Mouse (Mus musculus): Measurements from ENCODE around the gene Tmem132b. TPM values are rescaled to one million over a fixed set of nuclear protein-coding genes. Genes with fewer than 3 reads are reported as not detected.

The Tmem132b gene
- polyA plus RNA-seq, 1 experiment from 2014 or later: 0.36 TPM

DNA sequence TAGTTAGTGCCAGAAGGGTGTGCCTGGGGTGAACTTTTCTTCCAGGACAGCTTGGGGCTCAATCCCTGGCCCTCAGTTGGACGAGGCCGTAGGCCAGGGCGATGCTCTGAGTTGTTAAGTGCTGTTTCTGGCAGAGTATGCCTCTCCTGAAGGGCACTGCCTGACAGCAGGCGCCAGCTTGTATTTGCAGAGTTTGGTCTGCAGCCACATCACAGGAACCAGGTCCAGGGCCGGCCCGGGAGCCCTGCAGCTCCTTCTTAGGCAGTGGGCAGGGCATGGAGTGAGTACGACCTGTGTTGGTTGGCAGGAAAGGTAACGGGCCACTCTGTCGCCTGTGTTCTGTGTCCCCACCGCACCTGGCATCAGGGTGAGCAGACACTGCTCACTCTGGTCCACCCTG lies 40.5 kb upstream of the Tmem132b start:
- no peak for ATAC-seq (ENCODE audit: insufficient number of reproducible peaks, insufficient read depth, low FRiP score, low read depth)
- WGBS: 95% methylated on average over 10 of the region's 10 CpGs
- peaks cover 26% of the 10 kb centered on the region; the same call in 1 of the 2 replicates for H3K36me3 ChIP-seq (ENCODE audit: control insufficient read depth, insufficient read depth, low read length)
- no peak overlapping the region for H3K4me2 ChIP-seq (replicated peaks; ENCODE audit: low read depth, low read length)
- no peaks in the 10 kb centered on the region for H3K9me3 ChIP-seq (ENCODE audit: control insufficient read depth, low read depth, low read length)
- H3K9ac ChIP-seq (replicated peaks; ENCODE audit: low read depth, low read length): no peak overlapping the region
- H3K27me3 ChIP-seq (ENCODE audit: control insufficient read depth, insufficient read depth, low read length): no peaks in the 10 kb centered on the region
- no peak overlapping the region for H3K4me3 ChIP-seq (ENCODE audit: low read depth, low read length)
- no peaks in the 10 kb centered on the region for H3K4me1 ChIP-seq (ENCODE audit: control insufficient read depth, insufficient read depth, low read length)
- no peak overlapping the region for H3K27ac ChIP-seq (ENCODE audit: low read length)

- H3K36me3 ChIP-seq (ENCODE audit: control insufficient read depth, insufficient read depth, low read length): peaks cover 19% of the 10 kb centered on the region; the same call in 1 of the 2 replicates
- H3K27me3 ChIP-seq (ENCODE audit: control insufficient read depth, insufficient read depth, low read length): no peaks in the 10 kb centered on the region
- no peak overlapping the region for H3K27ac ChIP-seq (ENCODE audit: low read length)
- no peaks in the 10 kb centered on the region for H3K9me3 ChIP-seq (ENCODE audit: control insufficient read depth, low read depth, low read length)
- ATAC-seq (ENCODE audit: insufficient number of reproducible peaks, insufficient read depth, low FRiP score, low read depth): no peak
- H3K4me3 ChIP-seq (ENCODE audit: low read depth, low read length): no peak overlapping the region
- 67% methylated on average over 17 of the region's 17 CpGs for WGBS
- H3K9ac ChIP-seq (replicated peaks; ENCODE audit: low read depth, low read length): no peak overlapping the region
- no peak overlapping the region for H3K4me2 ChIP-seq (replicated peaks; ENCODE audit: low read depth, low read length)
- H3K4me1 ChIP-seq (ENCODE audit: control insufficient read depth, insufficient read depth, low read length): no peaks in the 10 kb centered on the region
These were observed 39.0 kb upstream of the Tmem132b start for GRCm38 (mm10) chr5:125492379-125493092.

DNA sequence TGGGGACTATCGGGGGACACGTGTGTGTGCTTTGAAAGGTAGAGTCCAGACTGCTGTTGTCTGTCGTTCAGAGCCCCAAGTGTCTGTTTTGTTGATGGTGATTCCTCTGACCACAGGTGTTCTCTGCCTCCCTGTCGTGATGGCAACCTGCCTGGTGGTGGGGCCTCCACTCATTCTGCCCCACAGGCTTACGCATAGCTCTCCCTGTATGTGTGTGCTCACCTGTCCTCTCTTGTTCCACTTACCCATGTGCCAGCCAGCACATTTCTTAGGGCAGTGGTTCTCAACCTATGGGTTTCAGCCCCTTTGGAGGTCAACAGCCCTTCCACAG lies 38.5 kb upstream of the Tmem132b start:
- 65% methylated on average over 5 of the region's 5 CpGs for WGBS
- ATAC-seq (ENCODE audit: insufficient number of reproducible peaks, insufficient read depth, low FRiP score, low read depth): no peak
- no peak overlapping the region for H3K4me3 ChIP-seq (ENCODE audit: low read depth, low read length)
- no peaks in the 10 kb centered on the region for H3K4me1 ChIP-seq (ENCODE audit: control insufficient read depth, insufficient read depth, low read length)
- peaks cover 19% of the 10 kb centered on the region; the same call in 1 of the 2 replicates for H3K36me3 ChIP-seq (ENCODE audit: control insufficient read depth, insufficient read depth, low read length)
- no peak overlapping the region for H3K4me2 ChIP-seq (replicated peaks; ENCODE audit: low read depth, low read length)
- H3K27ac ChIP-seq (ENCODE audit: low read length): no peak overlapping the region
- no peaks in the 10 kb centered on the region for H3K27me3 ChIP-seq (ENCODE audit: control insufficient read depth, insufficient read depth, low read length)
- no peak overlapping the region for H3K9ac ChIP-seq (replicated peaks; ENCODE audit: low read depth, low read length)
- H3K9me3 ChIP-seq (ENCODE audit: control insufficient read depth, low read depth, low read length): no peaks in the 10 kb centered on the region

DNA sequence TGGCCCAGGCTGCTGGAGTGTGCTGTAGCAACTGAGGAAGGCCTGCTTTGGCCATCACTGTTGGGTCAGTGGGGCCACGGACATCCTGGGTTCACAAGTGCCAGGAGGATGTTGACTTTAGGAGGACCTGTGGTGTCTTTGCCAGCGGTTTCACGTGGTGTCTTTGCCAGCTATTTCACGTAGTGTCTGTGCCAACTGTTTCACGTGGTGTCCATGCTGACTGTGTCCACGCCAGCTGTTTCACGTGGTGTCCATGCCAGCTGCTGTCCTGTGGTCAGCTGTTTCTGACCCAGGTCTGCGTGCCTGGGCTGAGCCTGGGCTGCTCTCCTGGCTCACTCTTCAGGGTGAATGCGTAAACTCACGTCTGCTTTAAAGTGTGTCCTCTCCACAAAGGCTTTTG lies 35.9 kb upstream of the Tmem132b start:
- Histone ChIP-seq H3K27me3 (ENCODE audit: control insufficient read depth, insufficient read depth, low read length) (no peaks in the 10 kb centered on the region), H3K4me1 (ENCODE audit: control insufficient read depth, insufficient read depth, low read length) (no peaks in the 10 kb centered on the region), H3K9ac (replicated peaks; ENCODE audit: low read depth, low read length) (no peak overlapping the region), H3K27ac (ENCODE audit: low read length) (no peak overlapping the region), H3K4me3 (ENCODE audit: low read depth, low read length) (no peak overlapping the region), H3K4me2 (replicated peaks; ENCODE audit: low read depth, low read length) (no peak overlapping the region), H3K9me3 (ENCODE audit: control insufficient read depth, low read depth, low read length) (no peaks in the 10 kb centered on the region), H3K36me3 (ENCODE audit: control insufficient read depth, insufficient read depth, low read length) (peaks cover 16% of the 10 kb centered on the region; the same call in 1 of the 2 replicates)
- WGBS: 92% methylated on average over 10 of the region's 10 CpGs
- no peak for ATAC-seq (ENCODE audit: insufficient number of reproducible peaks, insufficient read depth, low FRiP score, low read depth)

GRCm38 (mm10) chr5:125497821-125498600 lies 33.6 kb upstream of the Tmem132b start:
- Histone ChIP-seq H3K27me3 (ENCODE audit: control insufficient read depth, insufficient read depth, low read length) (no peaks in the 10 kb centered on the region), H3K9me3 (ENCODE audit: control insufficient read depth, low read depth, low read length) (no peaks in the 10 kb centered on the region), H3K4me3 (ENCODE audit: low read depth, low read length) (no peak overlapping the region), H3K9ac (replicated peaks; ENCODE audit: low read depth, low read length) (no peak overlapping the region), H3K4me2 (replicated peaks; ENCODE audit: low read depth, low read length) (no peak overlapping the region), H3K27ac (ENCODE audit: low read length) (no peak overlapping the region), H3K36me3 (ENCODE audit: control insufficient read depth, insufficient read depth, low read length) (peaks cover 2% of the 10 kb centered on the region; the same call in 1 of the 2 replicates), H3K4me1 (ENCODE audit: control insufficient read depth, insufficient read depth, low read length) (no peaks in the 10 kb centered on the region)
- WGBS: 69% methylated on average over 12 of the region's 12 CpGs
- ATAC-seq (ENCODE audit: insufficient number of reproducible peaks, insufficient read depth, low FRiP score, low read depth): no peak

DNA sequence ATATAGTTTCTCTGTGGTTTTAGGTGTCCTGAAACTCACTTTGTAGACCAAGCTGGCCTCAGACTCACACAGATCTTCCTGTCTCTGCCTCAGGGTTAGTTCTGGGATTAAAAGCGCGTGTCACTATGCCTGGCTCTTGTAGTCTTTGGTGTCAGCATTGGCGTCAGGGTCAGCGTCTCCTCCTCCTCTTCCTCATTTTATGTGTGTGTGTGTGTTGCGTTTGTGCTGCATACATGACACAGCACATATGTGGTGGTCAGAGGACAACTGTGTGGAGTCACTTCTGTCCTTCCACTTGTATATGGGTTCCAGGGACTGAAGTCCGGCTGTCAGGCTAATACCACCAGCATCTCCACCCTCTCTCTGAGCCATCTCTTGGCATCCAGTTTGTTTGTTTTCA lies 30.1 kb upstream of the Tmem132b start:
- no peak overlapping the region for H3K4me3 ChIP-seq (ENCODE audit: low read depth, low read length)
- H3K4me2 ChIP-seq (replicated peaks; ENCODE audit: low read depth, low read length): no peak overlapping the region
- H3K9ac ChIP-seq (replicated peaks; ENCODE audit: low read depth, low read length): no peak overlapping the region
- H3K27me3 ChIP-seq (ENCODE audit: control insufficient read depth, insufficient read depth, low read length): no peaks in the 10 kb centered on the region
- no peaks in the 10 kb centered on the region for H3K4me1 ChIP-seq (ENCODE audit: control insufficient read depth, insufficient read depth, low read length)
- peaks cover 15% of the 10 kb centered on the region for H3K36me3 ChIP-seq (ENCODE audit: control insufficient read depth, insufficient read depth, low read length)
- no peak overlapping the region for H3K27ac ChIP-seq (ENCODE audit: low read length)
- 90% methylated on average over 6 of the region's 6 CpGs for WGBS
- ATAC-seq (ENCODE audit: insufficient number of reproducible peaks, insufficient read depth, low FRiP score, low read depth): no peak
- H3K9me3 ChIP-seq (ENCODE audit: control insufficient read depth, low read depth, low read length): no peaks in the 10 kb centered on the region

GRCm38 (mm10) chr5:125502186-125502585 lies 29.4 kb upstream of the Tmem132b start:
- no peak overlapping the region for H3K9ac ChIP-seq (replicated peaks; ENCODE audit: low read depth, low read length)
- no peak for ATAC-seq (ENCODE audit: insufficient number of reproducible peaks, insufficient read depth, low FRiP score, low read depth)
- H3K4me1 ChIP-seq (ENCODE audit: control insufficient read depth, insufficient read depth, low read length): no peaks in the 10 kb centered on the region
- H3K9me3 ChIP-seq (ENCODE audit: control insufficient read depth, low read depth, low read length): no peaks in the 10 kb centered on the region
- 46% methylated on average over 3 of the region's 3 CpGs for WGBS
- no peak overlapping the region for H3K27ac ChIP-seq (ENCODE audit: low read length)
- H3K27me3 ChIP-seq (ENCODE audit: control insufficient read depth, insufficient read depth, low read length): no peaks in the 10 kb centered on the region
- H3K36me3 ChIP-seq (ENCODE audit: control insufficient read depth, insufficient read depth, low read length): peaks cover 18% of the 10 kb centered on the region
- H3K4me3 ChIP-seq (ENCODE audit: low read depth, low read length): no peak overlapping the region
- H3K4me2 ChIP-seq (replicated peaks; ENCODE audit: low read depth, low read length): no peak overlapping the region

GRCm38 (mm10) chr5:125503628-125504027 lies 27.9 kb upstream of the Tmem132b start:
- Histone ChIP-seq H3K9ac (replicated peaks; ENCODE audit: low read depth, low read length) (no peak overlapping the region), H3K4me3 (ENCODE audit: low read depth, low read length) (no peak overlapping the region), H3K27ac (ENCODE audit: low read length) (no peak overlapping the region), H3K27me3 (ENCODE audit: control insufficient read depth, insufficient read depth, low read length) (no peaks in the 10 kb centered on the region), H3K36me3 (ENCODE audit: control insufficient read depth, insufficient read depth, low read length) (peaks cover 23% of the 10 kb centered on the region), H3K4me1 (ENCODE audit: control insufficient read depth, insufficient read depth, low read length) (no peaks in the 10 kb centered on the region), H3K9me3 (ENCODE audit: control insufficient read depth, low read depth, low read length) (no peaks in the 10 kb centered on the region), H3K4me2 (replicated peaks; ENCODE audit: low read depth, low read length) (no peak overlapping the region)
- no peak for ATAC-seq (ENCODE audit: insufficient number of reproducible peaks, insufficient read depth, low FRiP score, low read depth)
- 96% methylated on average over 6 of the region's 6 CpGs for WGBS
